Mouse (Mus musculus) CH12F3 (cell line): Measurements from ENCODE around the gene Dcdc2c.

Experiments used
- in situ Hi-C: fragments of 300-500 bp; cut with MboI; formaldehyde crosslinking; loops from 2 replicates; pipeline ENCODE4 v1.14.3; 2020; ENCODE audit warnings: low sequenced_read_pairs

The Dcdc2c gene

DNA sequence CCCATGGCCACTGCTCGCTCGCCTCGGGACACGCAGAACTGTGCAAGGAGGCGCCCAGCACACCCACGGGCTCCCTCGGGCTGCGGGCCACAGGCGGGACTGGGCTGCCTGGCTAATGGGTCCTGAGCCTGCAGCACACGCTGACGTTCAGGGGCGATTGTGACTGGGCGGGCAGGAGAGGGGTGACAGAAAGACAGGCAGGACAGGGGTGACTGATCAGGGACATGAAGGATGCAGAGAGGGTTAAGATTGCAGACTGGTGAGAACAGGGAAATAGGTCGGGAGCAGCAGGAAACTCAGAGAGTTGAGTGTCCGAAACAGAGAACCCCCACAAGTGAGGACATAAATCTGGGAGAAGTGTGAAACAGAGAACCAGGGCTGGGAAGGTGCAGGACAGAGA is at the start of gene Dcdc2c:
TSS of gene Dcdc2c (minus strand) at position 101 of the 400 bp plus-strand sequence.
- in situ Hi-C loops, result no loop called here

DNA sequence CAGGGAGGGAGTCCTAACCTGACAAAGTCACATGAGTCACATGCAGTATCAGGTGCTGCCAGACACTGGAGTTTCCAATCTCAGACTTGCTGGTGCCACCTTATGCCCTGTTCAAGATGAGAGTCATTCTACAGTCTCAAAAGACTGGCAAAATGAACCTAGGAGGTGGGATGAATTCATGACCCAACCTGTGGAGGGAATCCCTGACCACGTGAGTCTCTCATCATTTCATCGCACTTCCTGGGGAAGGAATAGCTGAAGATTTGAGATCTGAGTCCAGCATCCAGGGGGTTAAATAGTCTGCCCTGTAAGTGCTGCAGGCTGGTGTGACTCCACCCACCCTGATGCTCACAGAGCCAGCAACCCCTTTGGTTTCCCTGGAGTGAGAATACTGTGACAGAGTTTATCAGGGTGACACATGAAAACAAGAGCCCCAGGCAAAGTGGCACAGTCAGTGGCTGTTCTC is 46.4 kb upstream of the Dcdc2c start:
- in situ Hi-C loops, result loop anchor here (25.0 kb wide), 1 partner anchor 1264 kb away; no protein-coding TSS in a partner anchor

DNA sequence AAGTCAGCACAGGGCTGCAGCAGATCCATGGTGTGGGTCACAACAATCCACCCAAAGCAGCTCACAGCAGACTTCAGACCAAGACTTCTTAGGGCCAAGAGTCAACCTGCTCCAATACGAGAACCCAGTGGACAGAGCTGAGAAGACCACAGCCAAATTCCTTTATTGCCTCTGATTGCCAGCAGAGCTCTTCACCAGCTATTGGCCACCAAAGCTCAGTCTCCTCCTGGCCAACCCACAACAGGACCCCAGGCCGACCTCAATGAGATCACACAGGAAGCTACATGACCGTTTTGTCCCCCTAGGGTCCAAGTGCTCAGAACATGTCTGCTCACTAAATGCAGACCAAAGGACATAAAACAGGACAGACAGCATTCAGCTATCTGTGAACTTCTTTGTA is 45.9 kb upstream of the Dcdc2c start:
- in situ Hi-C loops, result loop anchor here (25.0 kb wide), 1 partner anchor 1264 kb away; no protein-coding TSS in a partner anchor

DNA sequence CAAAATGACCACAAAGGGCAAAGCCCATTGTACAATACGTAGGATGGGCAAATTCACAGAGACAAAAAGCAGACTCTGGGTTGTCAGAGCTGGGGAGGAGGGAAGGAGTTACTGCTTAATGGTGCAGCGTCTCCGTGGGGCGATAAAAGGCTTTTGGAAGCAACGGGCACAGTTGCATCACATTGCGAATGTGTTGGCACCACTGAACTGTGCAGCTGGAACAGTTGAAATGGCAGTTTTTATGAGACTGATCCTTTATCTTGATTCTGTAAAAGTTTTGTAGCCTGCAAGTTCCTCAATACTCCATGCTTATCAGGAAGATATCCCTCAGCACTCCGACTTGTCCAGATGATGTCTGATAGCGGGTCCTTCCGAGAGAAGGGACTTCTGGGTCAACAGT is 45.5 kb upstream of the Dcdc2c start:
- in situ Hi-C loops, result loop anchor here (25.0 kb wide), 1 partner anchor 1265 kb away; no protein-coding TSS in a partner anchor

- in situ Hi-C loops, result loop anchor here (25.0 kb wide), 1 partner anchor 1265 kb away; no protein-coding TSS in a partner anchor
These were observed 44.7 kb upstream of the Dcdc2c start for GRCm38 (mm10) chr12:28596851-28597250.

DNA sequence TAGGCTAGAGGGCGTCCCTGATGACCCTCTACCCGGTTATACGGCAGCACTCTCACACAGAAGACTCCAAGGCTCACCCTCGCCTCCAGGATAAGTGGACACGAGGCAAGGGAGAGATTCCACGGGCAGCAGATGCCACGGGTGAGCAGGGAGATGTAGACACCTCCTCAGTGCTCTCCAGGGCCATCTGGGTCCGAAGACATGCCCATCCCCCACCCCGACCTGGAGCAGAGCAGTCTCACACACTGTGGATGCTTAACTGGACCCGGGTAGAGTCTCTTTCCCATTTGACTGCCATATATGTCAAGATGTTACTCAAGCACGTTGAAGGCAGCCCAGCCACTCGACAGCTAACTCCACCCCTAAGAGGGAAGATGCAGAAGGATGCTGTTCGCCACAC is 38.2 kb upstream of the Dcdc2c start:
- in situ Hi-C loops, result loop anchor here (25.0 kb wide), 1 partner anchor 1272 kb away; no protein-coding TSS in a partner anchor

- in situ Hi-C loops, result loop anchor here (25.0 kb wide), 1 partner anchor 1273 kb away; no protein-coding TSS in a partner anchor
These were observed 37.1 kb upstream of the Dcdc2c start for GRCm38 (mm10) chr12:28589090-28589868.

- in situ Hi-C loops, result loop anchor here (25.0 kb wide), 1 partner anchor 1274 kb away; no protein-coding TSS in a partner anchor
These were observed 35.8 kb upstream of the Dcdc2c start for GRCm38 (mm10) chr12:28587949-28588348.

GRCm38 (mm10) chr12:28584036-28584435 is 31.8 kb upstream of the Dcdc2c start:
- in situ Hi-C loops, result loop anchor here (25.0 kb wide), 1 partner anchor 1278 kb away; no protein-coding TSS in a partner anchor

DNA sequence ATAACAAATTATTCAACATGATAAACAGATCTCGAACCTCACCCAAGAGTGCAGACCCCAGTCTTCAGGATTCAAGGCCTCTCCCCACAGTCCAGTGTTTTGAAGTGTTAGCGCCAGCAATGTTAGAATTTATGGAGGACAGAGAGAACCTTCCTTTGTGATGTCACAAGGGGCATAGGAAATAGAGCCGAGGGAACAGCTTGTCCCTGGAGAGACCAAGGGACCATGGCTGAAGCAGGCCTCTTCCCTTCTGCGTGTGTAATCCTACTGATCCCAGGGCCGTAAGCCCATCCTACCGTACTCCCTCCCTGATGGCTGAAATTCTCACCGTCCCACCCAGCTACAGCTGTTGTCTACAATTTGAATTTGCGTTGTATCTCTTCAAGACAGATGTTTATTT is 30.2 kb upstream of the Dcdc2c start, which contains the start of gene Allc:
TSS of gene Allc (minus strand) at position 101 of the 400 bp plus-strand sequence.
- in situ Hi-C loops, result loop anchor here (25.0 kb wide), 1 partner anchor 1280 kb away; no protein-coding TSS in a partner anchor

GRCm38 (mm10) chr12:28579132-28579531 is 26.9 kb upstream of the Dcdc2c start:
- in situ Hi-C loops, result loop anchor here (25.0 kb wide), 1 partner anchor 1283 kb away; no protein-coding TSS in a partner anchor

DNA sequence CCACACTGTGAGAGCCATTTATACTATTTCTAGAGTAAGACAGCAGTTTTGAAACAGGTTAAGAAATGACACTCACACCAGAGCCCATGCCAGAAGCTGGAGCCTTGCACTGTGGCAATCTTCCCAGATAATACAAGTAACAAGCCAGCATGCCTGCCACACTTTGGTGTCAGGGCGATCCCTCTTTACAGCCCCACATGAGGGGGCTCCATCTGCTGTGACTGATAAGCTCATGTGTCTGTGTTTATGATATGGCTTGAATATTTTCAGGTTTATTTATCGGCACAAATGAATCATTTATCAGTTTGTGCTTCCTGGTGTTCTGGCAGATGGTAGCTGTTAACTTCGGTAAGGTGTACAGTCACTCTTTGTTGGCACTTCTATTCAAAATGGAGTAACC is 25.9 kb upstream of the Dcdc2c start:
- in situ Hi-C loops, result loop anchor here (25.0 kb wide), 1 partner anchor 1284 kb away; no protein-coding TSS in a partner anchor

GRCm38 (mm10) chr12:28575366-28576070 is 23.3 kb upstream of the Dcdc2c start:
- in situ Hi-C loops, result loop anchor here (25.0 kb wide), 1 partner anchor 1287 kb away; no protein-coding TSS in a partner anchor

DNA sequence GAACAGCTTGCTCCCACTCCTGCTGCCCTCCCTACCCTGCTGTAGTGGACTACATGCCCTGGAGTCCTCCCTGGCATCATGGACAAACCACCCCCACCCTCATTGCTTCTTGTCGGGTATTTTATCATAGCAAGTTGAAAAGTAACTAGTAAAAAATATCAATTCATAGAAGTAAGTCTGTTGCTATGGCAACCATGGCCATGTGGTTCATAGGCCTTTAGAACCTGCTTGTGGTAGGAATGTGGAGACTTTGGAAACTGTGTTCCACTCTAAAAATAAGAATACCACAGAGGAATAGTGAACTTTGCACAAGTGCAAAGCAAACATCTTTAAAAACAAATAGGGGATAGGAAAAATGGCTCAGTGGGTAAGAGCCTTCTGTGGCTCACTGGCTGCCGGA is 20.0 kb upstream of the Dcdc2c start:
- in situ Hi-C loops, result no loop called here

- in situ Hi-C loops, result no loop called here
These were observed 424 bp downstream of the Dcdc2c start for GRCm38 (mm10) chr12:28551775-28552174.

DNA sequence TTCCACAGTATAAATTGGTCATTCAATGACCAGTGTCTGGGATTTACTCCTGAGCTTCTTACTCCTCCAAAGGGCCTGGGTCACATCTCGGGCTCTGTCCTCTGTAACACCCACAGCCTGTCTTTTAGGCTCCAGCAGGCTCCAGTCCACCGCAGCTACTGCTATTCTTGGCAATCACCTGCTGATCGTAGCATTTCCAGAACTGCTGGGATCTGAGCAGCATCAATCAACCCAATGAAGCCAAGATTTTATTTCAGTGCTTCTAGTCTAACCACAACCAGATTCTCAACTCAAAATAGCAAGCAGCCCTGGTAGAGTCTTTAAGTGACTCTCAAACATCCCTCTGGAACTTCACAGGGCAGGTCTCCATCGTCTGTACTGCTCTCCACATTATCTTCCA is 3.3 kb downstream of the Dcdc2c start:
- in situ Hi-C loops, result no loop called here

DNA sequence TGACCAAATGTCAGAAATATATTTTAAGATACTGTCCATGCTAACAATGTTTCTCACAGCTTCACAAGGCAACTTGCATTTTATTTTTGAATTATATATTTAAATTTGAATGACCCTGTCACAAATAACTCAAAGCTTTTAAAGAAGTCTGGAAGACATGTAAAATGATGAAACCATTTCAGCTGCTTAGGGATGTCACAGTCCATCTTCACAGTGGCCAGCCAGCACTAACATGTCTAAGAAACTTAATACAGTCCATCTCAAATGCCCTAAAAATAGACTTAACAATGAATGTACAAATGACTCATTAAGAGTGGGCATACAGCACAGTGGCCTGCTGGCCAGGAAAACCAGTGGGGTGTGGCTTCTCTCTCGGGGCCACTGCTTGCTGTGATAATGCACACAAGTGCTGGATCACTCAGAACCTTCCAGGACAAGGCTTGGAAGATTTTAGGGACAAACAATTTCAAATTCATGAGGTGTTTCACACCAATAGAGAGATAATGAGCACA is 37.9 kb downstream of the Dcdc2c start:
- in situ Hi-C loops, result no loop called here

DNA sequence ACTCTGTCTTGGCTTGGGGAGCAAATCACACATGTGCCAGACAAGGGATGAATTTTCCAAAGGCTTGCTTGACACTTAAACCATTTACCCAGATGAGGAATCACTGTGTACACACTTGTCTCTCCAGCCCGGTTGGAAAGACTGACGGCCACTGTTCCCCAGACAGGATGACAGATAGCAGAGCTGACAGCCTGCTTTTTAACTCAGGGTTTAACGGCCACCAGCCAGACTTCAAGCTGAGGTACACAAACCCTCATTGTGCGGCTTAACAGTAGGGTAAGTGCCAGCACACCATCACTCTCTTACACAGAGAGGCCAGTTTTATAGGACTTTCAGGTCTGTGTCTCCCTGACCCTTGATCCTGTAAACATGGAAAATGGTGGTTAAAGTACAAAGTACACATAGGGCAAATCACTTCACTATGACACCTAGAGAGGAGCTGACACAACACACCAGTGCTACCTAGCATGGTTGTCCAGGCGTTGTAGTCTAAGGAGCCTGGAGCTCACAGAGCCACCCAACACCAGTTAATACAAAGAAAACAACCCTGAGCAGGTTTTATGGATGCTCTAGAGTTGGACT is 42.4 kb downstream of the Dcdc2c start:
- in situ Hi-C loops, result no loop called here

- in situ Hi-C loops, result no loop called here
These were observed 57.9 kb downstream of the Dcdc2c start for GRCm38 (mm10) chr12:28494289-28494688.

DNA sequence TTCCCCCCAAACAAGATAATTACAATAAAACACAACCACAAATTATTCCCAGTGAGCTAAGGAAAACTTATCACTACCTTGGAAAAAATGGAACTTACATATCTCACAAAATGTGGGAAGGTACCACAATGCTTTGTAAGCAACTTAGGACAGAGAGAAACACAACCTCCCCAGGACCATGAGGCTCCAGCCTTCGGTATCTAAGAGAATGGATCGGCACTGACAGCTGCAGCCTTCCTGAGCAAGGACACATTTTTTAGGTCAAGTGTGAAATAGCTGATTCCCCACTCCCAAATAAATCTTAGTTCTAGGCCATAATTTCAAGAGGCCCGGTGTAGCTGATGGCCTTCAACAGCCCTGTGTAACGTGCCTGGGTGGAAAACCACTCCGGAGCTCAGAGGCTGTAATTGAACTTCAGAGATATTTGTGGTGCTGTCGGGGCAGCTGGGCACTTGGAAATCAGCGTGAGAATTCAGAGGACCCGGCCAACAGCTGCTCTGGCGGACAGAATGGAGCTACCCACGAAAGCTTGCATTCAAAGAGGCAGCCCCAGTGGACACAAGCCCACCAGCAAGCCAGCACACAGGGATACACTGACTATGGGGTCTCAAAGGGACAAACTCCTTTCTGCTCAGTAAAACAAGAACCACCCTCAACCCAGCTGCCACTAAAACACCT is 69.6 kb downstream of the Dcdc2c start:
- in situ Hi-C loops, result no loop called here
